Mouse (Mus musculus) ES-E14 (cell line): ENCODE measurements around the gene Pvr. TPM values are rescaled to one million over a fixed set of nuclear protein-coding genes. Genes with fewer than 3 reads are reported as not detected.

Source experiments
- DNase-seq: peaks from one replicate; pipeline ENCODE4 v3.0.0-alpha.2; 2013; ENCODE audit warnings: low read depth, low spot score
- H3K27ac ChIP-seq: 2 replicates; pipeline ENCODE4 v1.5.1; 2012; ENCODE audit warnings: low read depth, mild to moderate bottlenecking, low read length, moderate library complexity, mixed read lengths; ENCODE audit not compliant: poor library complexity, insufficient read depth, severe bottlenecking
- H3K36me3 ChIP-seq: 2 replicates; pipeline ENCODE4 v1.6.1; 2012; ENCODE audit warnings: mild to moderate bottlenecking, low read length, moderate library complexity, mixed read lengths; ENCODE audit not compliant: control insufficient read depth, poor library complexity, insufficient read depth, severe bottlenecking
- H3K4me1 ChIP-seq, 2 experiments: fragments of 150-350 bp in 1 of 2; sonication (generic) in 1 of 2; 2 replicates each; pipeline ENCODE4 v1.6.1; 2012; ENCODE audit warnings: low read length in 2 of 2, mild to moderate bottlenecking in 1 of 2, mixed read lengths in 1 of 2; ENCODE audit not compliant: control insufficient read depth in 2 of 2, insufficient read depth in 2 of 2, poor library complexity in 1 of 2
- H3K4me3 ChIP-seq, 2 experiments: fragments of 150-350 bp in 1 of 2; sonication (generic) in 1 of 2; 2 replicates each; pipeline ENCODE4 v1.5.1; 2012; ENCODE audit warnings: low read length in 2 of 2, low read depth in 1 of 2, mild to moderate bottlenecking in 1 of 2, mixed read lengths in 1 of 2; ENCODE audit not compliant: insufficient read depth in 1 of 2, poor library complexity in 1 of 2, severe bottlenecking in 1 of 2
- H3K9ac ChIP-seq: 2 replicates; pipeline ENCODE4 v1.6.1; 2012; ENCODE audit warnings: low read depth, mild to moderate bottlenecking, low read length, mixed read lengths; ENCODE audit not compliant: poor library complexity, insufficient read depth, severe bottlenecking
- H3K9me3 ChIP-seq: fragments of 150-350 bp; sonication (generic); 2 replicates; pipeline ENCODE4 v1.6.1; 2012; ENCODE audit warnings: low read depth, mild to moderate bottlenecking, low read length; ENCODE audit not compliant: control insufficient read depth, insufficient read depth
- CHD2 ChIP-seq: IDR thresholded peaks from 2 replicates; pipeline ENCODE4 v1.6.1; 2014; ENCODE audit warnings: mild to moderate bottlenecking, low read depth, low read length, inconsistent platforms
- HCFC1 ChIP-seq: IDR thresholded peaks from 2 replicates; pipeline ENCODE4 v1.6.1; 2012; ENCODE audit warnings: low read length, inconsistent platforms, borderline replicate concordance; ENCODE audit not compliant: insufficient read depth
- MAFK ChIP-seq: IDR thresholded peaks from 2 replicates; pipeline ENCODE4 v1.6.1; 2014; ENCODE audit warnings: mild to moderate bottlenecking, low read depth, low read length, inconsistent platforms; ENCODE audit not compliant: insufficient read depth
- ZC3H11A ChIP-seq: IDR thresholded peaks from 2 replicates; pipeline ENCODE4 v1.6.1; 2012; ENCODE audit warnings: low read depth, mild to moderate bottlenecking, inconsistent platforms, low read length, borderline replicate concordance
- ZNF384 ChIP-seq: IDR thresholded peaks from 2 replicates; pipeline ENCODE4 v1.6.1; 2012; ENCODE audit warnings: low read depth, low read length, inconsistent platforms
- in situ Hi-C, 2 experiments: fragments of 600-800 bp; cut with MboI; formaldehyde crosslinking; loops; one replicate each; pipeline ENCODE4 v1.15.1; 2025; ENCODE audit warnings: low sequenced_read_pairs in 2 of 2, inconsistent platforms in 1 of 2; ENCODE audit not compliant: unreplicated experiment in 2 of 2
- total RNA-seq: library from RNA; depleted of rRNA; stranded (reverse); fragments of 300-350 nt; gene quantifications from 2 replicates; pipeline ENCODE4 v1.2.3, GENCODE M21; 2012

Pvr gene
- total RNA-seq, 1 experiment: 38.6 TPM

- H3K27ac ChIP-seq: no peak within 1 kb of the TSS
- no peak for DNase-seq
- TF ChIP-seq ZC3H11A: no peak
- no peak for TF ChIP-seq HCFC1
- TF ChIP-seq ZNF384: no peak
- no peak for TF ChIP-seq CHD2
- no peak for TF ChIP-seq MAFK
- H3K9ac ChIP-seq: no peak within 1 kb of the TSS
- no peaks in the 10 kb centered on the region for H3K9me3 ChIP-seq
- in situ Hi-C loops: loop anchor here in 1 of 2 experiments (10.0 kb wide), 2 partner anchors 50 to 90 kb away; no protein-coding TSS in a partner anchor
- peaks cover 0 to 2% of the 10 kb centered on the region in 2 experiments; a peak in 1 of 4 replicates for H3K4me1 ChIP-seq
- no peak within 1 kb of the TSS for H3K4me3 ChIP-seq
- H3K36me3 ChIP-seq: no peaks in the 10 kb centered on the region
Measured at GRCm38 (mm10) chr7:19964985-19965579, 44.1 kb upstream of the Pvr start, which contains the start of gene Ceacam20. Gene Ceacam20 (plus strand): TSS chr7:19965412.

- no peak overlapping the region for H3K9ac ChIP-seq
- in situ Hi-C loops: loop anchor here in 1 of 2 experiments (10.0 kb wide), 2 partner anchors 48 to 88 kb away; no protein-coding TSS in a partner anchor
- TF ChIP-seq MAFK (no peak), CHD2 (no peak), HCFC1 (no peak), ZC3H11A (no peak), ZNF384 (no peak)
Measured at GRCm38 (mm10) chr7:19962423-19962822, 41.5 kb upstream of the Pvr start.

GRCm38 (mm10) chr7:19956341-19956781 lies 35.4 kb upstream of the Pvr start:
- no peak overlapping the region for H3K4me3 ChIP-seq
- H3K4me1 ChIP-seq: peaks cover 0 to 7% of the 10 kb centered on the region in 2 experiments; a peak in 1 of 4 replicates
- in situ Hi-C loops: no loop called here
- peak; percentile 77 for DNase-seq
- no peaks in the 10 kb centered on the region for H3K9me3 ChIP-seq
- H3K36me3 ChIP-seq: no peaks in the 10 kb centered on the region
- H3K27ac ChIP-seq: no peak overlapping the region
- H3K9ac ChIP-seq: no peak overlapping the region
- TF ChIP-seq MAFK (no peak), CHD2 (no peak), ZC3H11A (peak; percentile 56; the same call in 1 of the 2 replicates)

More at GRCm38 (mm10) chr7:19962423-19962822, 41.5 kb upstream of the Pvr start:
- no peaks in the 10 kb centered on the region for H3K36me3 ChIP-seq
- no peak for DNase-seq
- peaks cover 0 to 2% of the 10 kb centered on the region in 2 experiments; a peak in 1 of 4 replicates for H3K4me1 ChIP-seq
- no peak overlapping the region for H3K4me3 ChIP-seq
- H3K9me3 ChIP-seq: no peaks in the 10 kb centered on the region
- no peak overlapping the region for H3K27ac ChIP-seq

GRCm38 (mm10) chr7:19955861-19956260 lies 34.9 kb upstream of the Pvr start:
- Histone ChIP-seq H3K4me3 (no peak overlapping the region), H3K9me3 (no peaks in the 10 kb centered on the region), H3K9ac (no peak overlapping the region), H3K36me3 (no peaks in the 10 kb centered on the region), H3K4me1 (peaks cover 0 to 7% of the 10 kb centered on the region in 2 experiments; a peak in 1 of 4 replicates), H3K27ac (no peak overlapping the region)
- no peak for DNase-seq
- TF ChIP-seq MAFK (no peak), ZNF384 (no peak), ZC3H11A (no peak), HCFC1 (no peak), CHD2 (no peak)
- in situ Hi-C loops: no loop called here
